Mouse (Mus musculus): Measurements from ENCODE around the gene Pfn1.

GRCm38 (mm10) chr11:70644564-70645103, 9.8 kb downstream of the Pfn1 start:
- TF ChIP-seq CTCF (IDR thresholded peaks at IDR 0.05; ENCODE audit: borderline replicate concordance, insufficient read depth, low read length), result no peak
- no peak for TF ChIP-seq POLR2A (IDR thresholded peaks at IDR 0.05; ENCODE audit: low read depth, low read length)
